Mouse (Mus musculus): Measurements from ENCODE around the gene Adcy7.

- no peak for TF ChIP-seq CTCF (IDR thresholded peaks at IDR 0.05; ENCODE audit: low read depth, low read length)
- TF ChIP-seq POLR2A (IDR thresholded peaks at IDR 0.05; ENCODE audit: borderline replicate concordance, low read depth, low read length) = no peak
These were observed 27.9 kb downstream of the Adcy7 start for GRCm38 (mm10) chr8:88299907-88300603.

All from bone marrow macrophage, adult 2 months (primary cell).